Mouse (Mus musculus): ENCODE measurements around the gene Tox3. TPM values are rescaled to one million over a fixed set of nuclear protein-coding genes. Genes with fewer than 3 reads are reported as not detected.

Gene Tox3
- total RNA-seq (2021): not detected
- long read RNA-seq, experiment 1: 0 reads
- long read RNA-seq, experiment 2: 0 reads

GRCm38 (mm10) chr8:90348178-90348925 is at the start of gene Tox3:
Tox3 (minus strand) TSS chr8:90348343.
- no peak for DNase-seq (ENCODE audit: low spot score)

GRCm38 (mm10) chr8:90392643-90393042 is 44.5 kb upstream of the Tox3 start:
- DNase-seq (ENCODE audit: low spot score): no peak

GRCm38 (mm10) chr8:90391483-90392074 is 43.4 kb upstream of the Tox3 start:
- no peak for DNase-seq (ENCODE audit: low spot score)

DNA sequence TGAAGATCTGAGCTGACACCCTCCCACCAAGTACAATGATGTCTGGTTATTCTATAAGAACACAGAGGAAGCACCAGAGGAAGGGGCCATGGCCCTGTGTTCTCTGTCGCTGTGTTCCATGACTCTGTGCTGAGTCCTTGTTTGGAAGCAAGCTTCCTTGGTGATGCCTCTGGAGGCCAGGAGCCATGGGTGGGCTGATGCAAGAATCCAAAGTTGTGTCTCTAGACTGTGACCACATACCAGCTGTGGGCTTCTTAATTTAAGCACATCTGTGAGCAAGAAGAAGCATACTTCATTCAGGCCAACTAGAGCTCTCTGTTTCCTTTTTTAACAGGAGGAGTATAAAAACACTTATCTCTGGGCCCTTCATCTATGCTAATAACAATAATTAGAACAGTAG is 42.7 kb upstream of the Tox3 start:
- DNase-seq (ENCODE audit: low spot score): no peak

DNA sequence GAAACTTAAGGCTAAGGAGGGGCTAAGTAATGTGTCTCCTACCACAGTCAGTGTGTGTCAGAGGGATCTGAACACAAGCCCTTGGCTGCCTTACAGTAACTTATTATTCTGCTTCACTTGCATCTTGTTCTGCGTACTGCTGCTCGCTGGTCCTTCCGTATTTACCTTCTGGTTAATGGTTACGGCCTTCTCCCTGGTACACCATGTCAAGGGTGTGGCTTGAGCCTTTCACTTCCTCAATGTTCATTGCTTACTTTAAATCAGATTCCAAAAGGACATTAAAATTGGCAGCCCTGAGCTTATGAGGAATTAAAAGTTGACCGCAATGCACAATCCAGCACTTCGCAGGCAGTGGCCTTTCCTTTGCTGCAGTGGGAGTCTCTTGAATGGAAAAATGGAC is 30.9 kb upstream of the Tox3 start:
- DNase-seq (ENCODE audit: low spot score): no peak

GRCm38 (mm10) chr8:90378036-90378435 is 29.9 kb upstream of the Tox3 start:
- no peak for DNase-seq (ENCODE audit: low spot score)

DNA sequence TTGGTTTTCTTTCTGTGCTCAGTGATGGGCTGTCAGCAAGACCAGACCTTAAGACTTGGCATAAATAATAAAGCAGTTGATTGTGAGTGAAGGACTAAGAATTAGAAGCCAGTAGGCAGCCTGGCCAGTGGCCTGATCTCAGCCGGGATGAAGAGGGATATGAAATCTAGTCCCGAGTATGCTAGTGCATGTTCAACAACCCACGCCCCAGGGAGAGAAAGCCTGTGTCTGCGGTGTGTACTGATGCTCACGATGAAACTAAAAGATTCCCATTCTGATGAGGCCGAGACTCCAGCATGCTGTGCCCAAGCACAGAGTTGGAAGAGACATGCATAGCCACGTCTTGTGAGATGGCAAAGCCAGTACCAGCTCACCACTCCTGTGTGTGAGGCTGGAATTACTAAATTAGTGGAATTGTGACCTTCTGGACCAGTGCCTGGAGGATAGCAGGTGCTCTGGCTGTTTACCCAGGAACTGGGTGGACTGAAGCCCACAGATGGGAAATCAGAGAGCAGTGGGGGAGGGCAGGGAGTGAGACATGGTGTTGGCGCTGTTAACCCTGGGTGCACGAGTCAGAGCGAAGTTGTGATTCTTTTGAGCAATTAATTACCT is 23.6 kb upstream of the Tox3 start:
- peak; percentile 65 for DNase-seq (ENCODE audit: low spot score)

DNA sequence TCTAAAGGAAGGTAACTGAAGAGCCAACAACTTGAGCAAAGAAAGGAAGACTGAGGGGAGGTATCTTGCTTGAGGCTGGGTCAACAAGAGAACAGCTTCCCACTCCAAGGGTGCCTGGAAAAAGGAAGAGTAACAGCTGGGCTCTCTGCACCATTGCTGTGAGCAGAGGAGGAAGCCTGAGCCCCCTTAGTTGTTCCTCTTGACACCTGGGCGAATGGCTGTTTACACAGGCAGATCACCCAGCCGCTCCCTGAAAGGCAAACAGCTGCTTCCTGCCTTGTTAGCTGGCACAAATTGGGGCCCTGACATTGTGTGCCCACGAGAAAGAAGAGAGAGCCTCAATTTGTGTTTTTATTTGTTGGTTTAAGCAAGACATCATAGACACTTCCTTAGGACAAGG is 21.7 kb upstream of the Tox3 start:
- DNase-seq (ENCODE audit: low spot score): no peak

GRCm38 (mm10) chr8:90356729-90357128 is 8.6 kb upstream of the Tox3 start:
- no peak for DNase-seq (ENCODE audit: low spot score)

DNA sequence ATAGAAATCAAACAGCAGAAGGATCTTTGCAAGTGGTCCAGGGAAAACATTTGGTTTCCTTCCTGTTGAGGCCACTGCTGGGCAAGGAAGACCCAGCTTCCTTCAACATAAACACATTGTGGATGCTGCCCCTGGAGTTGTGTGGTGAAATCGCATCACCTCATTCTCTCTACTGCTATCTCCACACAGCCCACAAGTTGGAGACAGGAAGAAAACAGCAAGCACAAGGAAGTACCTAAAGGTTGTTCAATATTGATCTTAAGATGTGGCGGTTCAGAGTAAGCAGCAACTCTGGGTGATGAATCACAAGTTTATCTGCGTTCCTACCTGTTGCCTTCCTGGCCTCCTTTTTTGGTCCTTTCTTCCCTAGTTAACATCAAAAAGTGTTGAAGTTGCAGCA is 6.6 kb upstream of the Tox3 start:
- DNase-seq (ENCODE audit: low spot score): no peak

GRCm38 (mm10) chr8:90353960-90354540 is 5.9 kb upstream of the Tox3 start:
- no peak for DNase-seq (ENCODE audit: low spot score)

- no peak for DNase-seq (ENCODE audit: low spot score)
Observed at GRCm38 (mm10) chr8:90353499-90353898, 5.4 kb upstream of the Tox3 start.

DNA sequence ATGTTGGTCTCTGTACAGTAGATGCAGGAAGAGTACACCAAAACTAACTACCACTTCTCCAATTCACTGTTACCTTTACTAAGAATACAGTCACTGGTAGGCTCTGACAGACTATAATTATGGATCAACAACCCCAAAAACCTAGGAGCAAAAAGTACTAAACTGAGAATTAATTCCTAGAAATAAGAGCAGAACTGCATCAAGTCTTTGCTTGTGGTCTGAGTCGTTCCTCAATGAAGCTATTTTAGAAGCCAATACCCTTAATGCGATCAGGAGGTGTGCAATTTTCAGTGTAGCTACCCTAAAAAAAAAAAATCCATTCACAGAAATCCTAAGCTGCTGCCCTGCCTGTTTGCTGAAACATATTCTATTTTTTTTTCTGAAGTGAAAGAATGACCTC is 4.8 kb upstream of the Tox3 start:
- DNase-seq (ENCODE audit: low spot score): no peak

- no peak for DNase-seq (ENCODE audit: low spot score)
Observed at GRCm38 (mm10) chr8:90349709-90350562, 1.8 kb upstream of the Tox3 start.

DNA sequence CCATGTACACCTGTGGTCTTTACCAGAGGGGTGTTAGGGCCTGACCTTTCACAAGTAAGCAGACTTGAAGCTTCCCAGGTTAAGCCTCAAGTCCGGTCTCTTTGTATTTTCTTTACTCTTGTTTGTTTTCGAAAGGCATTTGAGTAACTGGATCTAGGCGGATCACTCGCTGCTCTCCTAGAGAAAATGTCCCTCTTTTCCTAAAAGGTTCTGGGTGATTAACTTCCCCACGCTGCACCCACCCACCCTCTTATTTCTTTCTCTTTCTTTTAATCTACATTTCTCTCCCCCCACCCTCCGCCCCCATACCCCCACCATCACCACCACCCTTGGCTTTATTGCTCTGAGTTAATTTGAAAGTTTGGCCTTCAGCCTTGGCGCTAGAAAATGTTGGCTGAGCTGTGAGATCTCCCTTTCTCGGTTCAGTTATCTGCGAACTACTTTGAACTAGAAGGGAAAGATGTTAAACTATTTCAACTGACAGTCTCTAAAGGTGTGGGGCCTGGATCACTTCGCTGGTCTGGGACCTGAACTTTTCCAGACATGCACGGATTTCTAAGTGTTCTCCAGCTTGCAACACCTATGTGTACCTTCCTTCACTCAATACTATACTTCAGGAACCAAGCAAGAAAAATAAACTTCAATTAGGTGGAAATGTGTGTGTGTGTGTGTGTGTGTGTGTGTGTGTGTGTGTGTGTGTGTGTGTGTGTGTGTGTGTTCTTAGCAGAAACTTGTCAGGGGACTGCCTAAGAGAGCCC is 962 bp upstream of the Tox3 start:
- no peak for DNase-seq (ENCODE audit: low spot score)

GRCm38 (mm10) chr8:90347581-90348177 is 464 bp downstream of the Tox3 start:
- DNase-seq (ENCODE audit: low spot score): no peak

DNA sequence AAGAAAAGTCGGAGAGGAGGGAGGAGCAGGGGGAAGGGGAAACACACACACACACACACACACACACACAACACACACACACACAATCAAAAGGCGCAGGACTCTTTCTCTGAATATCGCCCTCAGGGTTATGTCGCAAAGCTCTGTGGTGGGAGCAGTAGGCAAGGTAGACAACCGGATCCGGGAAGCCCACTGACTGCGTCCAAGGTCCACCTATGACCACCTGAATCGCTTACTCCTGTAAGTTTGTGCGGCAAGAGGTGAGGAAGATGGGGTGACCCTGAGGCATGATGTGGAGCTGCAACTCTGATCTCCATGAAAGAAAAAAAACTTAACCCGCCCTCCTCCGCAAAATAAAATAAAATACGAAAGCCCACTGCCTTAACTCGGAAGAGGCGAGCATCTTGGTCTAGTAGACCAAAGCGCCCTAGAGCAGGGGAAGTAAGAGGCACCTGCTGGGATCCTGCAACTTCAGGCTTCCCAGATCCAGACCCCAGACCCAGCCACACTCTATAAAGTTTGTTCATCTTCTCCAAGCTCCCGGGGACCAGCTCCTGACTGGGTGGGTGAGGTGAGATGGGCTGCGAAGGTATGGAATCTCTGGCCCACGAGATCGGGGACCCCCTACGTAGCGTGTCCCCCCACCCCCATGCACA is 1.1 kb downstream of the Tox3 start:
- no peak for DNase-seq (ENCODE audit: low spot score)

DNA sequence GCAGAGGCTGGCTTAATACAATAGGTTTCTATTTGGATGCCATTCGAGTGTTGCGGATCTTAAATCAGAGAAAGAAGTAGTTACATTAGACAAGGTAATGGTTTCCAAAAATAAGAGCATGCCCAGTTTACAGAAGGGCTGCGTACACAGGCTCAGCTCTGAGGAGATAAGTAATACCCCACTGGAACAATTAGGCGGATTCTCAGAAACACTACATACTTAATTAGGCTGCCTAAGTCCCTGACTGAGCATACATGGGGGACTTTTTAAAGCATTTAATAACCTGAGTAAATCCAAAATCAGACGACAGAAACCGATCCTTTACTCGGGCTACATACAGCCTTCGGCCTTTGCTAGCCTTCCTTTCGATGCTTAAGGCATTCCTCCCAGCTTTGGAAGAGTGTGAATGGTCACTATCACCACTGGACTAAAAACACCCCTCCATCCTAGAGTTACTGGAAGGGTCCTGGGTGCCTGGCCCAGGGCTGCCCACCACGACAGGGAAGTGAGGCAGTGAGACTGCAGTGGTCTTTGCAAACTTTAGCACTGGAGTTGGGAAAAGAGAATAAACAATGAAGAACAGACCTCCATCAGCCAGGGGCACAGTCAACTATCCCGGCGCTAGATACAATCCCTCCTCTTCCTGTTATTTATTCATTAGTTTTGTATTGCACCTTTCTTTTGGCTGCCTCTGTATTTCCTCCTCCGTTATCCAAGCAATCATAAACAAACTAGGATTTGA is 1.8 kb downstream of the Tox3 start:
- no peak for DNase-seq (ENCODE audit: low spot score)

Data from gastrocnemius, adult 18-20 months (tissue).